Mouse (Mus musculus) kidney, postnatal 25 days (tissue): ENCODE results near the gene Arrdc4.

Source experiments
- DNase-seq, 2 experiments: peaks; one replicate each; pipeline ENCODE4 v3.0.0; 2021; ENCODE audit warnings: mixed read lengths in 2 of 2

The Arrdc4 gene

GRCm38 (mm10) chr7:68748761-68749635 lies at the start of gene Arrdc4:
Gene Arrdc4, minus strand, starts transcription at chr7:68749241.
- peak; percentile 99 to 100 for DNase-seq

GRCm38 (mm10) chr7:68795578-68795977 lies 46.5 kb upstream of the Arrdc4 start:
- peak in 1 of 2 experiments; percentile 28 for DNase-seq

- DNase-seq: peak; percentile 31 to 53
These were observed 39.7 kb upstream of the Arrdc4 start for GRCm38 (mm10) chr7:68788711-68789110.

GRCm38 (mm10) chr7:68771757-68772094 lies 22.7 kb upstream of the Arrdc4 start:
- no peak for DNase-seq

- DNase-seq: peak; percentile 68 to 69
These were observed 22.1 kb upstream of the Arrdc4 start for GRCm38 (mm10) chr7:68770894-68771756.

- no peak for DNase-seq
These were observed 16.9 kb upstream of the Arrdc4 start for GRCm38 (mm10) chr7:68765926-68766325.

- DNase-seq: no peak
These were observed 10.2 kb upstream of the Arrdc4 start for GRCm38 (mm10) chr7:68759148-68759724.

GRCm38 (mm10) chr7:68756656-68757204 lies 7.7 kb upstream of the Arrdc4 start:
- peak; percentile 38 to 55 for DNase-seq

GRCm38 (mm10) chr7:68749919-68750318 lies 878 bp upstream of the Arrdc4 start:
- DNase-seq: no peak

- peak; percentile 79 to 80 for DNase-seq
These were observed 680 bp downstream of the Arrdc4 start for GRCm38 (mm10) chr7:68748361-68748760.

GRCm38 (mm10) chr7:68744616-68745015 lies 4.4 kb downstream of the Arrdc4 start:
- no peak for DNase-seq

- no peak for DNase-seq
These were observed 4.8 kb downstream of the Arrdc4 start for GRCm38 (mm10) chr7:68744206-68744605.

- DNase-seq: no peak
These were observed 8.3 kb downstream of the Arrdc4 start for GRCm38 (mm10) chr7:68740763-68741162.

- no peak for DNase-seq
These were observed 10.2 kb downstream of the Arrdc4 start for GRCm38 (mm10) chr7:68738676-68739399.

- DNase-seq: no peak
These were observed 22.7 kb downstream of the Arrdc4 start for GRCm38 (mm10) chr7:68726380-68726779.

GRCm38 (mm10) chr7:68724711-68725110 lies 24.3 kb downstream of the Arrdc4 start:
- DNase-seq: no peak

- no peak for DNase-seq
These were observed 27.5 kb downstream of the Arrdc4 start for GRCm38 (mm10) chr7:68721520-68721919.

GRCm38 (mm10) chr7:68717988-68718387 lies 31.1 kb downstream of the Arrdc4 start:
- no peak for DNase-seq

GRCm38 (mm10) chr7:68717498-68717897 lies 31.5 kb downstream of the Arrdc4 start:
- peak; percentile 70 to 86 for DNase-seq

- no peak for DNase-seq
These were observed 32.1 kb downstream of the Arrdc4 start for GRCm38 (mm10) chr7:68716926-68717325.

- DNase-seq: no peak
These were observed 36.1 kb downstream of the Arrdc4 start for GRCm38 (mm10) chr7:68712928-68713327.

- no peak for DNase-seq
These were observed 36.6 kb downstream of the Arrdc4 start for GRCm38 (mm10) chr7:68712425-68712824.

- no peak for DNase-seq
These were observed 39.8 kb downstream of the Arrdc4 start for GRCm38 (mm10) chr7:68709319-68709573.
